Comparison of ENCODE assay signal across 8 mouse cellular contexts in the genomic region with DNA sequence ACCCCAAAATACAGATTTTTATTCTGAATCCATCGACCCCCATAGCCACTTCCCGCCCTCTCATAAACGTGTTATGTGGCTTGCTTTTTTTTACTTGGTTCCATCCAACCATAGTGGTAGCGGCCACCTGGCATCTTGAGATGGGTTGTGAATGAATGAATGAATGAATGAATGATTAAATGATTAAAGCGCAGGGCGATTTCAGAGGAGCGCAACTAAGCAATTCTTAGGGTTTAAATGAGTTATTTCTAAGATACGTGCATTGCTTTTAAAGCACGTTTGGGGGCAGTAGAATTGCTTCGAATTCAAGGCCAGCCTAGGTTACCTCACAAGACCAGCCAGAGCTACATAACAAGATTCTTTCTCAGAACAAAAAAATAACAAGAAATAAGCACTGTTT. TPM values are rescaled to one million over a fixed set of nuclear protein-coding genes. Genes with fewer than 3 reads are reported as not detected.
DNase-seq lines count a peak whose midpoint lies in the region; ATAC-seq and TF ChIP-seq lines count a peak whose summit lies in the region.

No protein-coding gene starts in this region.

- peak overlapping the region; percentile 65 for H3K4me3 ChIP-seq in kidney, embryonic 15.5 days (replicated peaks)
- H3K4me3 ChIP-seq in CH12.LX (replicated peaks in 1 of 3; ENCODE audit: low read depth in 2 of 3, low read length in 2 of 3, poor library complexity in 1 of 3) = peak overlapping the region; percentile 68 to 92 (median 72)
- H3K4me3 ChIP-seq in hindbrain, embryonic 12.5 days = peak overlapping the region; percentile 55
- peak overlapping the region; percentile 51 for H3K4me3 ChIP-seq in midbrain, embryonic 11.5 days (ENCODE audit: low read depth, low read length)

- peak overlapping the region; percentile 62 for H3K9ac ChIP-seq in kidney, embryonic 15.5 days
- peak overlapping the region; percentile 90 for H3K9ac ChIP-seq in CH12.LX (ENCODE audit: insufficient read depth, low read depth)
- H3K9ac ChIP-seq in hindbrain, embryonic 12.5 days = peak overlapping the region; percentile 79
- H3K9ac ChIP-seq in midbrain, embryonic 11.5 days (ENCODE audit: low read length) = peak overlapping the region; percentile 73

- peaks cover 7% of the 10 kb centered on the region; the same call in 1 of the 2 replicates for H3K27me3 ChIP-seq in kidney, embryonic 15.5 days
- H3K27me3 ChIP-seq in CH12.LX (replicated peaks) = no peaks in the 10 kb centered on the region
- no peaks in the 10 kb centered on the region for H3K27me3 ChIP-seq in hindbrain, embryonic 12.5 days
- H3K27me3 ChIP-seq in midbrain, embryonic 11.5 days (ENCODE audit: control insufficient read depth, insufficient read depth, low read length) = no peaks in the 10 kb centered on the region; the same call in 1 of the 2 replicates

- peak in 1 of 2 experiments; percentile 11; a peak in 1 of 4 replicates for TF ChIP-seq CTCF in CH12.LX (conservative IDR thresholded peaks at IDR 0.05 in 1 of 2, IDR thresholded peaks at IDR 0.05 in 1 of 2; ENCODE audit: low read depth in 2 of 2, low read length in 2 of 2)

- no peak for TF ChIP-seq POLR2A in CH12.LX (IDR thresholded peaks at IDR 0.05; ENCODE audit: low read depth, low read length)

- ATAC-seq in kidney, embryonic 15.5 days (replicated peaks; ENCODE audit: low FRiP score) = no peak; the same call in 1 of the 2 replicates
- ATAC-seq in hindbrain, embryonic 12.5 days (ENCODE audit: low FRiP score) = peak; percentile 30; the same call in 1 of the 2 replicates
- peak; percentile 14 for ATAC-seq in midbrain, embryonic 11.5 days (ENCODE audit: low FRiP score)

- no peak; the same call in 1 of the 2 replicates for TF ChIP-seq RAD21 in CH12.LX (IDR thresholded peaks at IDR 0.05; ENCODE audit: low read depth, low read length)

- WGBS in kidney, embryonic 15.5 days = 19% methylated on average over 10 of the region's 10 CpGs
- WGBS in hindbrain, embryonic 12.5 days = 24% methylated on average over 10 of the region's 10 CpGs
- 12% methylated on average over 10 of the region's 10 CpGs for WGBS in midbrain, embryonic 11.5 days

- 0 out of 2 replicates have a peak, but pooled peaks cover 3% of the 10 kb centered on the region for H3K4me1 ChIP-seq in kidney, embryonic 15.5 days
- H3K4me1 ChIP-seq in CH12.LX (ENCODE audit: control insufficient read depth in 1 of 2, insufficient read depth in 2 of 2) = peaks cover 0 to 7% of the 10 kb centered on the region in 2 experiments; a peak in 1 of 4 replicates
- H3K4me1 ChIP-seq in hindbrain, embryonic 12.5 days = no peaks in the 10 kb centered on the region
- H3K4me1 ChIP-seq in midbrain, embryonic 11.5 days (ENCODE audit: control insufficient read depth, insufficient read depth, low read length) = no peaks in the 10 kb centered on the region

- peak overlapping the region; percentile 92 for H3K27ac ChIP-seq in kidney, embryonic 15.5 days
- no peak overlapping the region for H3K27ac ChIP-seq in CH12.LX (ENCODE audit: insufficient read depth, low read depth)
- H3K27ac ChIP-seq in hindbrain, embryonic 12.5 days = peak overlapping the region; percentile 88; the same call in 1 of the 2 replicates
- H3K27ac ChIP-seq in midbrain, embryonic 11.5 days (ENCODE audit: low read depth, low read length) = peak overlapping the region; percentile 72

- dilution Hi-C loops in CH12.LX (cut with MboI; ENCODE audit: extremely low pct_ligation_motif_present, extremely low pct_unique_long_range_greater_than_20kb, low sequenced_read_pairs) = no loop called here

- H3K4me2 ChIP-seq in kidney, embryonic 15.5 days = peak overlapping the region; percentile 54
- H3K4me2 ChIP-seq in CH12.LX (ENCODE audit: insufficient read depth, low read depth, poor library complexity, severe bottlenecking) = peak overlapping the region; percentile 89; the same call in 1 of the 2 replicates
- H3K4me2 ChIP-seq in hindbrain, embryonic 12.5 days (replicated peaks) = peak overlapping the region; percentile 36
- peak overlapping the region; percentile 42 for H3K4me2 ChIP-seq in midbrain, embryonic 11.5 days

- DNase-seq in kidney, postnatal 14 days = no peak
- peak; percentile 31 for DNase-seq in CH12.LX (ENCODE audit: extremely low read depth)
- DNase-seq in embryo, embryonic 10 days (ENCODE audit: low spot score) = peak; percentile 30
- DNase-seq in midbrain, embryonic 11.5 days (ENCODE audit: low spot score, missing footprints) = no peak
- DNase-seq in ovary, postnatal 14 days (ENCODE audit: low spot score) = no peak
- DNase-seq in B cell, adult 2 months = no peak

- H3K36me3 ChIP-seq in kidney, embryonic 15.5 days = peaks cover 24% of the 10 kb centered on the region
- peaks cover 23 to 37% of the 10 kb centered on the region in 2 experiments for H3K36me3 ChIP-seq in CH12.LX (replicated peaks in 1 of 2; ENCODE audit: control insufficient read depth in 1 of 2, insufficient read depth in 1 of 2, low read length in 1 of 2)
- peaks cover 7% of the 10 kb centered on the region; the same call in 1 of the 2 replicates for H3K36me3 ChIP-seq in hindbrain, embryonic 12.5 days
- H3K36me3 ChIP-seq in midbrain, embryonic 11.5 days (ENCODE audit: control insufficient read depth, insufficient read depth, low read length) = peaks cover 2% of the 10 kb centered on the region; the same call in 1 of the 2 replicates

- TF ChIP-seq EP300 in CH12.LX (IDR thresholded peaks at IDR 0.05; ENCODE audit: low read length) = no peak

- peaks cover 17% of the 10 kb centered on the region for H3K79me2 ChIP-seq in CH12.LX (replicated peaks; ENCODE audit: control insufficient read depth, extremely low read depth, insufficient read depth, poor library complexity, severe bottlenecking)

- H3K9me3 ChIP-seq in kidney, embryonic 15.5 days (replicated peaks) = no peaks in the 10 kb centered on the region
- no peaks in the 10 kb centered on the region for H3K9me3 ChIP-seq in CH12.LX (replicated peaks; ENCODE audit: low read length)
- H3K9me3 ChIP-seq in hindbrain, embryonic 12.5 days (replicated peaks) = no peaks in the 10 kb centered on the region
- H3K9me3 ChIP-seq in midbrain, embryonic 11.5 days (ENCODE audit: control insufficient read depth, low read length) = no peaks in the 10 kb centered on the region

- in situ Hi-C loops in CH12.LX (cut with MboI; ENCODE audit: low pct_ligation_motif_present, low pct_unique_long_range_greater_than_20kb, low sequenced_read_pairs) = no loop called here

TF ChIP-seq in CH12.LX, 34 proteins besides CTCF, POLR2A, EP300 and RAD21:
- TF ChIP-seq IRF4 (IDR thresholded peaks at IDR 0.05; ENCODE audit: low read depth, low read length) (no peak), CHD1 (IDR thresholded peaks at IDR 0.05; ENCODE audit: low read depth, low read length) (0 out of 2 replicates have a peak, but pooled peaks have one; percentile 67)

RNA-seq across cellular contexts. Expression of gene Cstf2, which starts 0.8 kb away (rescaled TPM):
- 47.7 and 49.1 TPM in 2 replicates for polyA plus RNA-seq in kidney, embryonic 15.5 days (2015; fragmentation: Nextera tagmentation; extraction: Ambion mirVana)
- 47.2 and 51.1 TPM in 2 replicates for total RNA-seq in CH12.LX (2012; rRNA removed)
- 67.9 and 73.5 TPM in 2 replicates for total RNA-seq in CH12.LX (2014; rRNA removed)
- 89.8 and 113 TPM in 2 replicates for polyA plus RNA-seq in CH12.LX (2012; ENCODE audit: insufficient read length, low read depth)
- 70.2 and 70.5 TPM in 2 replicates for polyA plus RNA-seq in hindbrain, embryonic 12.5 days (2016; fragmentation: Nextera tagmentation; extraction: Ambion mirVana)
- polyA plus RNA-seq in midbrain, embryonic 11.5 days (2014; fragmentation: Nextera tagmentation; extraction: Ambion mirVana) = 66.9 and 74.0 TPM in 2 replicates

Comparison
In these comparisons a context has a peak if more than half of its experiments do, and no peak if none do; other contexts are left out.
1. H3K4me2 ChIP-seq: peak in every context shown above with its lines; median percentile 89 in CH12.LX; 54 in kidney, embryonic 15.5 days; 42 in midbrain, embryonic 11.5 days; 36 in hindbrain, embryonic 12.5 days.
2. DNase-seq: peak in CH12.LX (single experiment) and embryo, embryonic 10 days (single experiment); none in kidney, postnatal 14 days (single experiment), midbrain, embryonic 11.5 days (single experiment), ovary, postnatal 14 days (single experiment) and B cell, adult 2 months (0 of 2).
3. Peak in every context shown above with its lines, with median percentiles within 50 percentile points of each other: H3K4me3 ChIP-seq and H3K9ac ChIP-seq.